Mouse (Mus musculus): ENCODE results near the gene Tsc1. TPM values are rescaled to one million over a fixed set of nuclear protein-coding genes. Genes with fewer than 3 reads are reported as not detected.

The Tsc1 gene
- total and polyA plus RNA-seq, 3 experiments, result 8.0 to 16.4 TPM; not detected in 1

DNA sequence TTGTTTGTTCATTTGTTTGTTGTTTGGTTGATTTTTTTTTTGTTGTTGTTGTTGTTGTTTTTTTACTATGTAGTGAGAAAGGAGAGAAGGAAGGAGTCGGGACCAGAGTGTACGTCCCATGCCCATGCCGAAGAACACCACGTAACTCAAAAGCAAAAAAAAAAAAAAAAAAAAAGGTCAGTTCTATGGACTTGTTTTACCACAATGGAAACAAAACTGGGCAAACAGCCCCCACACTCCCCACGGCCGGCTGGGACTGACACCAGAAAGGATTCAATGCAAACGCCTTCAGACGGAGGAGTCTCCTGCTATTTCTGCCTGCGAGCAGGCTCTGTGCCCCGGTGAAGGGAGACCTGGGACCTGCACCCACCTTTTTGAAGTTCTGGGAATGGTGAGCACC lies 20.5 kb upstream of the Tsc1 start:
- peak overlapping the region; percentile 88 to 89 for H3K4me3 ChIP-seq (ENCODE audit: control insufficient read depth in 1 of 2, insufficient read depth in 1 of 2, low read depth in 2 of 2, low read length in 2 of 2)
- H3K4me1 ChIP-seq (ENCODE audit: control insufficient read depth in 1 of 2, insufficient read depth in 2 of 2, low read length in 2 of 2), result peaks cover 5 to 49% of the 10 kb centered on the region in 2 experiments
- H3K27ac ChIP-seq (ENCODE audit: control insufficient read depth, low read depth, low read length), result peak overlapping the region; percentile 97
- TF ChIP-seq POLR2A (IDR thresholded peaks at IDR 0.05; ENCODE audit: control insufficient read depth in 1 of 2, insufficient read depth in 1 of 2, low read depth in 1 of 2, low read length in 2 of 2, poor library complexity in 1 of 2) (no peak), EP300 (IDR thresholded peaks at IDR 0.05; ENCODE audit: low read depth in 1 of 2, low read length in 2 of 2) (no peak), UBTF (IDR thresholded peaks at IDR 0.05; ENCODE audit: borderline replicate concordance, insufficient read depth, low read depth, low read length) (0 out of 2 replicates have a peak, but pooled peaks have one; percentile 69), ZNF384 (IDR thresholded peaks at IDR 0.05; ENCODE audit: low read depth, low read length) (peak; percentile 47; the same call in 1 of the 2 replicates), RCOR1 (IDR thresholded peaks at IDR 0.05; ENCODE audit: low read depth, low read length) (no peak), ETS1 (IDR thresholded peaks at IDR 0.05; ENCODE audit: low read depth, low read length) (no peak), CHD2 (IDR thresholded peaks at IDR 0.05; ENCODE audit: low read length) (no peak), CTCF (IDR thresholded peaks at IDR 0.05 in 2 of 3, conservative IDR thresholded peaks at IDR 0.05 in 1 of 3; ENCODE audit: control insufficient read depth in 1 of 3, insufficient read depth in 1 of 3, low read depth in 2 of 3, low read length in 3 of 3, poor library complexity in 1 of 3, severe bottlenecking in 1 of 3) (no peak), GABPA (IDR thresholded peaks at IDR 0.05; ENCODE audit: low read depth, low read length) (no peak), USF1 (IDR thresholded peaks at IDR 0.05; ENCODE audit: low read depth, low read length) (no peak)
- H3K36me3 ChIP-seq (ENCODE audit: control insufficient read depth in 1 of 2, insufficient read depth in 2 of 2, low read length in 2 of 2), result peaks cover 0 to 45% of the 10 kb centered on the region in 2 experiments; a peak in 3 of 4 replicates
- H3K79me2 ChIP-seq (ENCODE audit: control insufficient read depth, insufficient read depth, low read length, poor library complexity), result peaks cover 51% of the 10 kb centered on the region
- H3K9me3 ChIP-seq (replicated peaks; ENCODE audit: insufficient read depth, low read length), result no peaks in the 10 kb centered on the region
- H3K27me3 ChIP-seq (ENCODE audit: control insufficient read depth in 1 of 2, insufficient read depth in 2 of 2, low read length in 2 of 2), result no peaks in the 10 kb centered on the region
- H3K9ac ChIP-seq (ENCODE audit: control insufficient read depth, low read depth, low read length, poor library complexity, severe bottlenecking), result peak overlapping the region; percentile 95
- DNase-seq (ENCODE audit: low read depth, low spot score), result peak; percentile 39

- peaks cover 5 to 43% of the 10 kb centered on the region in 2 experiments for H3K4me1 ChIP-seq (ENCODE audit: control insufficient read depth in 1 of 2, insufficient read depth in 2 of 2, low read length in 2 of 2)
- H3K9me3 ChIP-seq (replicated peaks; ENCODE audit: insufficient read depth, low read length), result no peaks in the 10 kb centered on the region
- H3K36me3 ChIP-seq (ENCODE audit: control insufficient read depth in 1 of 2, insufficient read depth in 2 of 2, low read length in 2 of 2), result peaks cover 0 to 40% of the 10 kb centered on the region in 2 experiments; a peak in 3 of 4 replicates
- H3K9ac ChIP-seq (ENCODE audit: control insufficient read depth, low read depth, low read length, poor library complexity, severe bottlenecking), result peak overlapping the region; percentile 95
- peak overlapping the region; percentile 97 for H3K27ac ChIP-seq (ENCODE audit: control insufficient read depth, low read depth, low read length)
- peak overlapping the region; percentile 88 to 89 for H3K4me3 ChIP-seq (ENCODE audit: control insufficient read depth in 1 of 2, insufficient read depth in 1 of 2, low read depth in 2 of 2, low read length in 2 of 2)
- peaks cover 48% of the 10 kb centered on the region for H3K79me2 ChIP-seq (ENCODE audit: control insufficient read depth, insufficient read depth, low read length, poor library complexity)
- TF ChIP-seq POLR2AphosphoS2 (IDR thresholded peaks at IDR 0.05; ENCODE audit: low read length) (0 out of 2 replicates have a peak, but pooled peaks have one; percentile 29), USF1 (IDR thresholded peaks at IDR 0.05; ENCODE audit: low read depth, low read length) (no peak), CHD1 (IDR thresholded peaks at IDR 0.05; ENCODE audit: low read depth, low read length) (peak; percentile 53; the same call in 1 of the 2 replicates), E2F4 (IDR thresholded peaks at IDR 0.05; ENCODE audit: borderline replicate concordance, low read depth, low read length) (no peak), UBTF (IDR thresholded peaks at IDR 0.05; ENCODE audit: borderline replicate concordance, insufficient read depth, low read depth, low read length) (no peak)
- DNase-seq (ENCODE audit: low read depth, low spot score), result peak; percentile 40
- H3K27me3 ChIP-seq (ENCODE audit: control insufficient read depth in 1 of 2, insufficient read depth in 2 of 2, low read length in 2 of 2), result no peaks in the 10 kb centered on the region
These were observed 19.9 kb upstream of the Tsc1 start for GRCm38 (mm10) chr2:28621111-28621510.

DNA sequence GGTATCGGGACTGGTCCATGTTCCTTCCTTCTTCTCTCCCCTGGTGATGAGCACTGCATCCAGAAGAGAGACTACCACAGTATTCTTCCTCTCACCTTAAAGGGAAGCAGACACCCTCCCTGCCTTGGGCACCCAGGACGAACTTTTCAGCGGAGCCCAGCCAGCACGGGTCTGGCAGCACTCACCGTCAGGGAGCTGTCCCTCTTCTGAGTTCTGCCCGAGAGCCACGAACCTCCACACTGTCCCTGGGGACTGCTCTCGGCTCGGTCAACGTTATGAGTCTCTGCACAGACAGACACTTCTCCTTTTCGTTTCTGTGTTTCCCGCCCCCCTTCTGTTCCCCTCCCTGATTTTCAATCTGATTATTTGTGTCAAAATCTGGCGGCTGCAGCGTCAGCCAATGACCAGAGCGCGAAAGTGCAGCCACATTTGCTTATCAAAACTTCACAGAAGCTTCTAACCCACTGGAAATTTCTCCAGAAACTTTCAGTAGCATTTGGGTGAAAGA lies 19.3 kb upstream of the Tsc1 start, which contains the start of gene Gfi1b:
Gene Gfi1b (minus strand): TSS at position 319 of the 508 bp plus-strand sequence.
- DNase-seq (ENCODE audit: low read depth, low spot score), result peak; percentile 92
- peaks cover 45% of the 10 kb centered on the region for H3K79me2 ChIP-seq (ENCODE audit: control insufficient read depth, insufficient read depth, low read length, poor library complexity)
- H3K4me3 ChIP-seq (ENCODE audit: control insufficient read depth in 1 of 2, insufficient read depth in 1 of 2, low read depth in 2 of 2, low read length in 2 of 2), result peak within 1 kb of the TSS; percentile 88 to 89
- H3K27ac ChIP-seq (ENCODE audit: control insufficient read depth, low read depth, low read length), result peak within 1 kb of the TSS; percentile 97
- H3K36me3 ChIP-seq (ENCODE audit: control insufficient read depth in 1 of 2, insufficient read depth in 2 of 2, low read length in 2 of 2), result peaks cover 0 to 34% of the 10 kb centered on the region in 2 experiments; a peak in 3 of 4 replicates
- no peaks in the 10 kb centered on the region for H3K27me3 ChIP-seq (ENCODE audit: control insufficient read depth in 1 of 2, insufficient read depth in 2 of 2, low read length in 2 of 2)
- H3K4me1 ChIP-seq (ENCODE audit: control insufficient read depth in 1 of 2, insufficient read depth in 2 of 2, low read length in 2 of 2), result peaks cover 5 to 39% of the 10 kb centered on the region in 2 experiments
- H3K9ac ChIP-seq (ENCODE audit: control insufficient read depth, low read depth, low read length, poor library complexity, severe bottlenecking), result peak within 1 kb of the TSS; percentile 95
- no peaks in the 10 kb centered on the region for H3K9me3 ChIP-seq (replicated peaks; ENCODE audit: insufficient read depth, low read length)
- TF ChIP-seq CTCF (IDR thresholded peaks at IDR 0.05 in 2 of 3, conservative IDR thresholded peaks at IDR 0.05 in 1 of 3; ENCODE audit: control insufficient read depth in 1 of 3, insufficient read depth in 1 of 3, low read depth in 2 of 3, low read length in 3 of 3, poor library complexity in 1 of 3, severe bottlenecking in 1 of 3) (peak in 1 of 3 experiments; percentile 6; a peak in 1 of 6 replicates), POLR2AphosphoS5 (IDR thresholded peaks at IDR 0.05; ENCODE audit: borderline replicate concordance, low read depth, low read length) (no peak; the same call in 1 of the 2 replicates), KAT2A (conservative IDR thresholded peaks at IDR 0.05; ENCODE audit: low read depth, low read length) (peak; percentile 28; the same call in 1 of the 2 replicates), USF2 (IDR thresholded peaks at IDR 0.05; ENCODE audit: borderline replicate concordance in 1 of 2, insufficient read depth in 1 of 2, low read depth in 1 of 2, low read length in 2 of 2) (no peak), UBTF (IDR thresholded peaks at IDR 0.05; ENCODE audit: borderline replicate concordance, insufficient read depth, low read depth, low read length) (0 out of 2 replicates have a peak, but pooled peaks have one; percentile 43), MAZ (IDR thresholded peaks at IDR 0.05; ENCODE audit: low read depth, low read length) (peak; percentile 94), MAFK (IDR thresholded peaks at IDR 0.05; ENCODE audit: borderline replicate concordance, low read depth, low read length) (peak; percentile 67), ZMIZ1 (IDR thresholded peaks at IDR 0.05; ENCODE audit: low read depth, low read length) (peak; percentile 79), POLR2A (IDR thresholded peaks at IDR 0.05; ENCODE audit: control insufficient read depth in 1 of 2, insufficient read depth in 1 of 2, low read depth in 1 of 2, low read length in 2 of 2, poor library complexity in 1 of 2) (peak; percentile 77 to 94; a peak in 3 of 4 replicates), E2F4 (IDR thresholded peaks at IDR 0.05; ENCODE audit: borderline replicate concordance, low read depth, low read length) (peak; percentile 92), MAX (IDR thresholded peaks at IDR 0.05; ENCODE audit: low read length) (no peak), TAL1 (IDR thresholded peaks at IDR 0.05; ENCODE audit: low read length) (peak; percentile 65)

Measured in MEL (cell line).